Mouse (Mus musculus): Measurements from ENCODE around the gene Pde3a.

DNA sequence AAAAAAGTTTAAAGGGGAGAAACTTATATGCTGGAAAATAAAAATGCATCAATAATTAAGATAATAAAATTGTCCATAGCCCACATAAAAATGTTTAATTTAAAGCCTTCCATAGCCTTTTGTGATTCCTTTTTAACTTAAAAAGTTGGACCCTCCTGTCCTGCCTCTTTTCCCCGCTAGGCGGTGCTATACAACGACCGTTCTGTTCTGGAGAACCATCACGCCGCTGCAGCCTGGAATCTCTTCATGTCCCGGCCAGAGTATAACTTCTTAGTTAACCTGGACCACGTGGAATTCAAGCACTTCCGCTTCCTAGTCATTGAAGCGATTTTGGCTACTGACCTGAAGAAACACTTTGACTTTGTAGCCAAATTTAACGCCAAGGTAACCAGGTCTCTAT lies 239.6 kb downstream of the Pde3a start:
- no peak for TF ChIP-seq POLR2A (IDR thresholded peaks at IDR 0.05; ENCODE audit: insufficient read length, low read depth)
- TF ChIP-seq USF1 (IDR thresholded peaks at IDR 0.05; ENCODE audit: low read depth): no peak
- no peak for TF ChIP-seq MYOG (IDR thresholded peaks at IDR 0.05; ENCODE audit: control insufficient read depth in 1 of 3, insufficient read depth in 1 of 3, insufficient read length in 2 of 3, low read depth in 2 of 3)
- TF ChIP-seq MAX (IDR thresholded peaks at IDR 0.05; ENCODE audit: low read depth): no peak
- no peak for TF ChIP-seq CEBPB (IDR thresholded peaks at IDR 0.05; ENCODE audit: insufficient read depth, poor library complexity, severe bottlenecking)
- no peak for TF ChIP-seq POLR2AphosphoS2 (IDR thresholded peaks at IDR 0.05; ENCODE audit: insufficient read length, low read depth)
- no peak for TF ChIP-seq E2F4 (IDR thresholded peaks at IDR 0.05; ENCODE audit: insufficient read depth)

Measured in myocyte (in vitro differentiated cells).